Mouse (Mus musculus) heart, adult 2 months (tissue): ENCODE data around the gene Obp2a.

Source experiments
- CTCF ChIP-seq: fragments of 200-600 bp; IDR thresholded peaks from 2 replicates; pipeline ENCODE4 v1.8.1; 2022; ENCODE audit warnings: antibody characterized with exemption, mild to moderate bottlenecking, moderate library complexity
- EP300 ChIP-seq: fragments of 200-500 bp; IDR thresholded peaks from 2 replicates; pipeline ENCODE4 v1.6.1; 2011; ENCODE audit warnings: low read depth, low read length, control low read depth; ENCODE audit not compliant: insufficient read depth
- POLR2A ChIP-seq: fragments of 200-500 bp; IDR thresholded peaks from 2 replicates; pipeline ENCODE4 v1.6.1; 2011; ENCODE audit warnings: mild to moderate bottlenecking, low read depth, low read length, control low read depth; ENCODE audit not compliant: insufficient read depth

GRCm38 (mm10) chr2:25679559-25679958, 20.3 kb upstream of the Obp2a start:
- TF ChIP-seq EP300 (no peak), CTCF (no peak), POLR2A (no peak)
